Mouse (Mus musculus): ENCODE results near the gene Apom. TPM values are rescaled to one million over a fixed set of nuclear protein-coding genes. Genes with fewer than 3 reads are reported as not detected.

The Apom gene
- polyA plus RNA-seq, 1 experiment = 0.18 TPM

- DNase-seq (ENCODE audit: low read depth in 1 of 2, low spot score in 2 of 2) = no peak
- Histone ChIP-seq H3K4me3 (ENCODE audit: extremely low read depth, insufficient read depth, insufficient read length) (no peak overlapping the region), H3K27ac (ENCODE audit: insufficient read depth, low read length) (no peak overlapping the region), H3K4me1 (ENCODE audit: control insufficient read depth, insufficient read depth, insufficient read length) (peaks cover 6% of the 10 kb centered on the region; the same call in 1 of the 2 replicates), H3K27me3 (ENCODE audit: control insufficient read depth, insufficient read depth, low read length) (no peaks in the 10 kb centered on the region), H3K36me3 (ENCODE audit: control insufficient read depth, insufficient read depth, low read length) (peaks cover 72% of the 10 kb centered on the region)
- TF ChIP-seq CTCF (IDR thresholded peaks at IDR 0.05; ENCODE audit: extremely low read depth, insufficient read depth, insufficient read length, insufficient replicate concordance) = no peak
- TF ChIP-seq POLR2A (IDR thresholded peaks at IDR 0.05; ENCODE audit: low read depth, low read length) = no peak
- WGBS = 94% methylated on average over 7 of the region's 7 CpGs
These were observed 27.8 kb upstream of the Apom start for GRCm38 (mm10) chr17:35159638-35160037.

GRCm38 (mm10) chr17:35158850-35159593 is 27.2 kb upstream of the Apom start:
- DNase-seq (ENCODE audit: low read depth in 1 of 2, low spot score in 2 of 2) = no peak
- Histone ChIP-seq H3K4me3 (ENCODE audit: extremely low read depth, insufficient read depth, insufficient read length) (no peak overlapping the region), H3K36me3 (ENCODE audit: control insufficient read depth, insufficient read depth, low read length) (peaks cover 78% of the 10 kb centered on the region), H3K27ac (ENCODE audit: insufficient read depth, low read length) (no peak overlapping the region), H3K4me1 (ENCODE audit: control insufficient read depth, insufficient read depth, insufficient read length) (peaks cover 6% of the 10 kb centered on the region; the same call in 1 of the 2 replicates), H3K27me3 (ENCODE audit: control insufficient read depth, insufficient read depth, low read length) (no peaks in the 10 kb centered on the region)
- WGBS = 97% methylated on average over 16 of the region's 16 CpGs
- TF ChIP-seq CTCF (IDR thresholded peaks at IDR 0.05; ENCODE audit: extremely low read depth, insufficient read depth, insufficient read length, insufficient replicate concordance) = no peak
- no peak for TF ChIP-seq POLR2A (IDR thresholded peaks at IDR 0.05; ENCODE audit: low read depth, low read length)

GRCm38 (mm10) chr17:35157661-35158175 is 25.9 kb upstream of the Apom start:
- Histone ChIP-seq H3K4me3 (ENCODE audit: extremely low read depth, insufficient read depth, insufficient read length) (no peak overlapping the region), H3K27me3 (ENCODE audit: control insufficient read depth, insufficient read depth, low read length) (no peaks in the 10 kb centered on the region), H3K4me1 (ENCODE audit: control insufficient read depth, insufficient read depth, insufficient read length) (peaks cover under 1% of the 10 kb centered on the region; the same call in 1 of the 2 replicates), H3K27ac (ENCODE audit: insufficient read depth, low read length) (no peak overlapping the region), H3K36me3 (ENCODE audit: control insufficient read depth, insufficient read depth, low read length) (peaks cover 91% of the 10 kb centered on the region)
- whole genome bisulfite sequencing = 93% methylated on average over 8 of the region's 8 CpGs
- no peak for DNase-seq (ENCODE audit: low read depth in 1 of 2, low spot score in 2 of 2)
- TF ChIP-seq POLR2A (IDR thresholded peaks at IDR 0.05; ENCODE audit: low read depth, low read length) (no peak), CTCF (IDR thresholded peaks at IDR 0.05; ENCODE audit: extremely low read depth, insufficient read depth, insufficient read length, insufficient replicate concordance) (no peak)

- Histone ChIP-seq H3K36me3 (ENCODE audit: control insufficient read depth, insufficient read depth, low read length) (peaks cover 96% of the 10 kb centered on the region), H3K4me1 (ENCODE audit: control insufficient read depth, insufficient read depth, insufficient read length) (no peaks in the 10 kb centered on the region), H3K27me3 (ENCODE audit: control insufficient read depth, insufficient read depth, low read length) (no peaks in the 10 kb centered on the region), H3K27ac (ENCODE audit: insufficient read depth, low read length) (no peak overlapping the region), H3K4me3 (ENCODE audit: extremely low read depth, insufficient read depth, insufficient read length) (no peak overlapping the region)
- DNase-seq (ENCODE audit: low read depth in 1 of 2, low spot score in 2 of 2) = no peak
- TF ChIP-seq CTCF (IDR thresholded peaks at IDR 0.05; ENCODE audit: extremely low read depth, insufficient read depth, insufficient read length, insufficient replicate concordance) = no peak
- TF ChIP-seq POLR2A (IDR thresholded peaks at IDR 0.05; ENCODE audit: low read depth, low read length) = no peak
- WGBS = 88% methylated on average over 8 of the region's 8 CpGs
These were observed 25.4 kb upstream of the Apom start for GRCm38 (mm10) chr17:35157254-35157653.

GRCm38 (mm10) chr17:35156461-35157200 is 24.8 kb upstream of the Apom start:
- WGBS = 95% methylated on average over 33 of the region's 33 CpGs
- no peak overlapping the region for H3K4me3 ChIP-seq (ENCODE audit: extremely low read depth, insufficient read depth, insufficient read length)
- H3K4me1 ChIP-seq (ENCODE audit: control insufficient read depth, insufficient read depth, insufficient read length) = no peaks in the 10 kb centered on the region
- no peak overlapping the region for H3K27ac ChIP-seq (ENCODE audit: insufficient read depth, low read length)
- H3K36me3 ChIP-seq (ENCODE audit: control insufficient read depth, insufficient read depth, low read length) = peaks cover 97% of the 10 kb centered on the region
- TF ChIP-seq POLR2A (IDR thresholded peaks at IDR 0.05; ENCODE audit: low read depth, low read length) (no peak), CTCF (IDR thresholded peaks at IDR 0.05; ENCODE audit: extremely low read depth, insufficient read depth, insufficient read length, insufficient replicate concordance) (no peak)
- DNase-seq (ENCODE audit: low read depth in 1 of 2, low spot score in 2 of 2) = no peak
- H3K27me3 ChIP-seq (ENCODE audit: control insufficient read depth, insufficient read depth, low read length) = no peaks in the 10 kb centered on the region

GRCm38 (mm10) chr17:35155451-35155850 is 23.6 kb upstream of the Apom start:
- Histone ChIP-seq H3K27me3 (ENCODE audit: control insufficient read depth, insufficient read depth, low read length) (no peaks in the 10 kb centered on the region), H3K27ac (ENCODE audit: insufficient read depth, low read length) (no peak overlapping the region), H3K4me3 (ENCODE audit: extremely low read depth, insufficient read depth, insufficient read length) (no peak overlapping the region), H3K4me1 (ENCODE audit: control insufficient read depth, insufficient read depth, insufficient read length) (no peaks in the 10 kb centered on the region), H3K36me3 (ENCODE audit: control insufficient read depth, insufficient read depth, low read length) (peaks cover 94% of the 10 kb centered on the region)
- DNase-seq (ENCODE audit: low read depth in 1 of 2, low spot score in 2 of 2) = no peak
- TF ChIP-seq CTCF (IDR thresholded peaks at IDR 0.05; ENCODE audit: extremely low read depth, insufficient read depth, insufficient read length, insufficient replicate concordance) (no peak), POLR2A (IDR thresholded peaks at IDR 0.05; ENCODE audit: low read depth, low read length) (no peak)
- 93% methylated on average over 12 of the region's 12 CpGs for WGBS

All from spleen, adult 2 months (tissue).